Mouse (Mus musculus) olfactory bulb, adult 2 months (tissue): ENCODE data around the gene Tut7.
"Not testable (repeated sequence)": the region's sequence is repeated elsewhere in the genome, so short reads cannot be mapped to it uniquely, and the experiment has no call there.

Source experiments
- CTCF ChIP-seq: fragments of 200-500 bp; IDR thresholded peaks from 2 replicates; pipeline ENCODE4 v1.5.1; 2012; ENCODE audit warnings: low read depth, mild to moderate bottlenecking, low read length, moderate library complexity; ENCODE audit not compliant: insufficient read depth
- POLR2A ChIP-seq: fragments of 200-500 bp; IDR thresholded peaks from 2 replicates; pipeline ENCODE4 v1.6.1; 2012; ENCODE audit warnings: mild to moderate bottlenecking, low read depth, low read length, moderate library complexity; ENCODE audit not compliant: insufficient read depth

DNA sequence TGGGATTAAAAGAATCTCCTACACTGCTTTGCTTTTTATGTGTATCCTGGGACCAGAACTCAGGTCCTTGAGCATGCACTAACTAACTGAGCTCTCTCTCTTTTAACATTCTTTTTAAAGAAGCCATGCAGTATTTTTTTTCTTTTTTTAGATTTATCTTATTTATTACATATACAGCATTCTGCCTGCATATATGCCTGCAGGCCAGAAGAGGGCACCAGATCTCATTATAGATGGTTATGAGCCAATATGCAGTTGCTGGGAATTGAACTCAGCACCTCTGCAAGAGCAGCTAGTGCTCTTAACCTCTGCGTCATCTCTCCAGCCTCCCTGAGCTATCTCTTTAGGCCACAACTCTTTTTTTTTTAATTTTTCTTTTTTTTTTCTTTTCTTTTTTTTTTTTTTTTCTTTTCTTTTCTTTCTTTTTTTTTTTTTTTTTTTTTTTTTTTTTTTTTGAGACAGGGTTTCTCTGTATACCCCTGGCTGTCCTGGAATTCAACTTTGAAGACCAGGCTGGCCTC is 43.1 kb downstream of the Tut7 start:
- not testable (repeated sequence) for TF ChIP-seq CTCF, POLR2A
